Mouse (Mus musculus): ENCODE results near the gene Col12a1. TPM values are rescaled to one million over a fixed set of nuclear protein-coding genes. Genes with fewer than 3 reads are reported as not detected.
"Not testable (repeated sequence)": the region's sequence is repeated elsewhere in the genome, so short reads cannot be mapped to it uniquely, and the experiment has no call there.

The Col12a1 gene
- polyA plus RNA-seq, 1 experiment from 2014 or later = 15.0 TPM

DNA sequence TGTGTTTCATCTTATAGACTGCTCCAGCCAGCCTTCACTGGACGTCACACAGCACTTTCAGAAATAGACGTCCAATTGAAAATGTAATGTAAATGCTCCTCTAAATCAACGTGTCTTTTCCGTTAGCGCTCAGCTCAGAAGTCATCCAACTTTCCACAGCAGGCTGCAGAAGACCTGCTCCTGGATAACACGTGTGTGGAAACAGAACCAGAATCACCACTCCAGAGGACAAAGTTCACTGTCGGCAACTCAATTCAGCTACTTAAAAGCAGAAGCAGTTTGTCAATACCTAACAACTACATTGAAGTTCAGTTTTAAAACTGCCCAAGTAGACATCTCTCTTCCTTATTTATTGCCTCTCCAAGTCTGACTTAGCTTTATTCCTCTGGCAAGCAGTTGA lies 29.3 kb downstream of the Col12a1 start:
- H3K27me3 ChIP-seq = no peaks in the 10 kb centered on the region
- no peak overlapping the region for H3K27ac ChIP-seq
- no peak overlapping the region for H3K4me2 ChIP-seq
- H3K9ac ChIP-seq = no peak overlapping the region
- no peaks in the 10 kb centered on the region for H3K4me1 ChIP-seq (replicated peaks)
- no peaks in the 10 kb centered on the region for H3K36me3 ChIP-seq
- H3K9me3 ChIP-seq (replicated peaks) = no peaks in the 10 kb centered on the region
- ATAC-seq (replicated peaks; ENCODE audit: insufficient number of reproducible peaks, insufficient read depth, low FRiP score, low read depth) = no peak
- no peak overlapping the region for H3K4me3 ChIP-seq
- 45% methylated on average over 7 of the region's 7 CpGs for WGBS

- Histone ChIP-seq H3K4me1 (replicated peaks) (no peaks in the 10 kb centered on the region), H3K36me3 (no peaks in the 10 kb centered on the region), H3K27ac (no peak overlapping the region), H3K9me3 (replicated peaks) (no peaks in the 10 kb centered on the region), H3K4me3 (no peak overlapping the region), H3K9ac (no peak overlapping the region), H3K27me3 (no peaks in the 10 kb centered on the region), H3K4me2 (no peak overlapping the region)
- WGBS = 17% methylated on average over 3 of the region's 3 CpGs
- no peak for ATAC-seq (replicated peaks; ENCODE audit: insufficient number of reproducible peaks, insufficient read depth, low FRiP score, low read depth)
Observed at GRCm38 (mm10) chr9:79687227-79687626, 31.4 kb downstream of the Col12a1 start.

- H3K36me3 ChIP-seq = no peaks in the 10 kb centered on the region
- H3K27me3 ChIP-seq = no peaks in the 10 kb centered on the region
- H3K4me2 ChIP-seq = no peak overlapping the region
- H3K9ac ChIP-seq = no peak overlapping the region
- H3K27ac ChIP-seq = no peak overlapping the region
- ATAC-seq (replicated peaks; ENCODE audit: insufficient number of reproducible peaks, insufficient read depth, low FRiP score, low read depth) = no peak
- no peaks in the 10 kb centered on the region for H3K9me3 ChIP-seq (replicated peaks)
- H3K4me1 ChIP-seq (replicated peaks) = peaks cover 3% of the 10 kb centered on the region; the same call in 1 of the 2 replicates
- WGBS = 63% methylated on average over 1 of the region's 1 CpGs
- H3K4me3 ChIP-seq = no peak overlapping the region
Observed at GRCm38 (mm10) chr9:79686049-79686448, 32.6 kb downstream of the Col12a1 start.

- peak; percentile 47; the same call in 1 of the 2 replicates for ATAC-seq (replicated peaks; ENCODE audit: insufficient number of reproducible peaks, insufficient read depth, low FRiP score, low read depth)
- peaks cover 8% of the 10 kb centered on the region for H3K4me1 ChIP-seq (replicated peaks)
- peak overlapping the region; percentile 65 for H3K27ac ChIP-seq
- H3K4me3 ChIP-seq = no peak overlapping the region
- 28% methylated on average over 4 of the region's 4 CpGs for WGBS
- no peaks in the 10 kb centered on the region for H3K36me3 ChIP-seq
- no peak overlapping the region for H3K4me2 ChIP-seq
- no peaks in the 10 kb centered on the region for H3K9me3 ChIP-seq (replicated peaks)
- H3K9ac ChIP-seq = no peak overlapping the region
- H3K27me3 ChIP-seq = no peaks in the 10 kb centered on the region
Observed at GRCm38 (mm10) chr9:79680453-79681240, 38.0 kb downstream of the Col12a1 start.

- H3K9ac ChIP-seq; H3K4me2 ChIP-seq; H3K9me3 ChIP-seq (replicated peaks); H3K4me1 ChIP-seq (replicated peaks); H3K27me3 ChIP-seq; H3K27ac ChIP-seq; ATAC-seq (replicated peaks; ENCODE audit: insufficient number of reproducible peaks, insufficient read depth, low FRiP score, low read depth); H3K36me3 ChIP-seq; H3K4me3 ChIP-seq: not testable (repeated sequence)
- 80% methylated on average over 1 of the region's 1 CpGs for WGBS
Observed at GRCm38 (mm10) chr9:79668806-79669205, 49.8 kb downstream of the Col12a1 start.

- H3K4me2 ChIP-seq = no peak overlapping the region
- ATAC-seq (replicated peaks; ENCODE audit: insufficient number of reproducible peaks, insufficient read depth, low FRiP score, low read depth) = no peak
- no peak overlapping the region for H3K27ac ChIP-seq
- 85% methylated on average over 16 of the region's 16 CpGs for WGBS
- no peak overlapping the region for H3K9ac ChIP-seq
- H3K4me1 ChIP-seq (replicated peaks) = peaks cover 3% of the 10 kb centered on the region; the same call in 1 of the 2 replicates
- no peaks in the 10 kb centered on the region for H3K36me3 ChIP-seq
- no peaks in the 10 kb centered on the region for H3K9me3 ChIP-seq (replicated peaks)
- H3K27me3 ChIP-seq = no peaks in the 10 kb centered on the region
- no peak overlapping the region for H3K4me3 ChIP-seq
Observed at GRCm38 (mm10) chr9:79653327-79654150, 65.1 kb downstream of the Col12a1 start.

DNA sequence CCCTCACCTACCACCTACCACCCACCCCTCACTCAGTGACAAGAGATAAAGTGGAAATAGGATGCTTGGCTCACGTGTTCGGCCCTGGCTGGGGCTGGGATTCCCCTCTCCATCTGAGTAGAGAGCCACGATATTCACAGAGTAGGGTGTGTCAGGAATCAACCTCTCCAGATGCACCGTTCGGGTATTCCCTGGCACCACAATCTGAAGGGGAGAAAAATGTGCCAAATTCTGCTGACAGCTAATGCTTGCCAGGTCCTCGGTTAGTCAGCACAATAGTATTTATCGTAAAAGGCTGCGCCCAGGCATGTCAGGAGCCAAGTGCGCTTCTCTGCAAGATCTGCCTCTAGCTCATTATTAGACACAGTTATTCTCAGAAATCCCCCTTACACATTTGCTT lies 70.0 kb downstream of the Col12a1 start:
- Histone ChIP-seq H3K9me3 (replicated peaks) (no peaks in the 10 kb centered on the region), H3K4me1 (replicated peaks) (peaks cover 3% of the 10 kb centered on the region; the same call in 1 of the 2 replicates), H3K27ac (no peak overlapping the region), H3K27me3 (no peaks in the 10 kb centered on the region), H3K4me2 (no peak overlapping the region), H3K36me3 (no peaks in the 10 kb centered on the region), H3K4me3 (no peak overlapping the region), H3K9ac (no peak overlapping the region)
- peak; percentile 39; the same call in 1 of the 2 replicates for ATAC-seq (replicated peaks; ENCODE audit: insufficient number of reproducible peaks, insufficient read depth, low FRiP score, low read depth)
- 44% methylated on average over 9 of the region's 9 CpGs for WGBS

DNA sequence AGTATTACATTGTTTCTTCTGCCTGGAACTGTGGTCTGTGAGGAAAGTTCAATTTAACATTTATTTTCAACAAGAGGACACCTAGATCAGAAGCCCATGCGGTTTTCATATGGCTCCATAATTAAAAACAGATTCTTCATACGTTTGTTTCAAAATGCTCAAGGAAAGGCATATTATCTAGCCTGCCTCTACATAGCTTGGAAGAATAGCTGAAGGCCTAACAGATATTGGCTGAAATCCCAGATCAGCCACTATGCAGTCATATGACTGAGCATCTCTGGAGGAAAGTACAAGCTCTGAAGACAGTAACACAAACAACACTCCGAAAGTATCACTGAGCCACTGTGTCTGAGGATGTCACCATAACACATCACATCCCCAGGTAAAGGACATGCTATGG lies 72.9 kb downstream of the Col12a1 start:
- WGBS = 49% methylated on average over 3 of the region's 3 CpGs
- no peak overlapping the region for H3K9ac ChIP-seq
- H3K36me3 ChIP-seq = no peaks in the 10 kb centered on the region
- H3K4me3 ChIP-seq = no peak overlapping the region
- no peak for ATAC-seq (replicated peaks; ENCODE audit: insufficient number of reproducible peaks, insufficient read depth, low FRiP score, low read depth)
- H3K27ac ChIP-seq = no peak overlapping the region
- H3K27me3 ChIP-seq = no peaks in the 10 kb centered on the region
- no peaks in the 10 kb centered on the region for H3K9me3 ChIP-seq (replicated peaks)
- H3K4me1 ChIP-seq (replicated peaks) = peaks cover 3% of the 10 kb centered on the region; the same call in 1 of the 2 replicates
- H3K4me2 ChIP-seq = no peak overlapping the region

DNA sequence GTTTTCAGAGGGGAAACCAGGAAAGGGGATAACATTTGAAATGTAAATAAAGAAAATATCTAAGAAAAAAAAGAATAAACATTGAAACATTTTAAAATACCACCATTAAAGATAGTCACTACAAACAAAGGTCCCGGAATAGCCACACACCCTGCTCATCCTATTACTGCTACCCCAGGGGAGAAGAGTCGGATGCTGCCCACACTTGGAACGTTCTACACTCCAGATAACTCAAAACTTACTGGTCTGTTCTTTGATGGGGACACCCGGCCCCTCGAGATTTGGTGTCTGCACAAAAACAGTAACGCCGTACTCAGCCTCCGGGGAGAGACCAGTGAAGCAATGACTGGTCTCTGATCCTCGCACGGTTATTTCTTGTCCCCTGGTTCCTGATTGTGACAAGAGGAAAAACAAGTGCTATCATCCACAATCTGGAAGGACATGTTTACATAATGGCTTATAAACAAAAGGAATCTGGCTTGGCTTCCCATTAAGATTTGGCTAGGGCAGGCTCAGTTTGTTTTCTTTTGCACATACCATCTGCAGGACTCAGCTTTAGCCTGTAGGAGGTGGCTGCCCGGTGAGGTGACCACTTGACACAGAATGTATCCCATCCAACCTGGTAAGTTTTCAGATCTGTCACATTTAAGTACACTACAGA lies 79.1 kb downstream of the Col12a1 start:
- H3K27me3 ChIP-seq = no peaks in the 10 kb centered on the region
- H3K36me3 ChIP-seq = no peaks in the 10 kb centered on the region
- no peaks in the 10 kb centered on the region for H3K9me3 ChIP-seq (replicated peaks)
- WGBS = 52% methylated on average over 11 of the region's 11 CpGs
- H3K4me3 ChIP-seq = no peak overlapping the region
- H3K4me2 ChIP-seq = no peak overlapping the region
- H3K4me1 ChIP-seq (replicated peaks) = 0 out of 2 replicates have a peak, but pooled peaks cover 10% of the 10 kb centered on the region
- no peak overlapping the region for H3K27ac ChIP-seq
- no peak for ATAC-seq (replicated peaks; ENCODE audit: insufficient number of reproducible peaks, insufficient read depth, low FRiP score, low read depth)
- no peak overlapping the region for H3K9ac ChIP-seq

GRCm38 (mm10) chr9:79637879-79638278 lies 80.8 kb downstream of the Col12a1 start:
- Histone ChIP-seq H3K4me1 (replicated peaks) (0 out of 2 replicates have a peak, but pooled peaks cover 10% of the 10 kb centered on the region), H3K9ac (no peak overlapping the region), H3K4me2 (0 out of 2 replicates have a peak overlapping the region, but pooled peaks have one; percentile 13), H3K9me3 (replicated peaks) (no peaks in the 10 kb centered on the region), H3K27me3 (no peaks in the 10 kb centered on the region), H3K27ac (peak overlapping the region; percentile 35), H3K36me3 (peaks cover 4% of the 10 kb centered on the region; the same call in 1 of the 2 replicates), H3K4me3 (no peak overlapping the region)
- no peak for ATAC-seq (replicated peaks; ENCODE audit: insufficient number of reproducible peaks, insufficient read depth, low FRiP score, low read depth)
- WGBS = 12% methylated on average over 4 of the region's 4 CpGs

DNA sequence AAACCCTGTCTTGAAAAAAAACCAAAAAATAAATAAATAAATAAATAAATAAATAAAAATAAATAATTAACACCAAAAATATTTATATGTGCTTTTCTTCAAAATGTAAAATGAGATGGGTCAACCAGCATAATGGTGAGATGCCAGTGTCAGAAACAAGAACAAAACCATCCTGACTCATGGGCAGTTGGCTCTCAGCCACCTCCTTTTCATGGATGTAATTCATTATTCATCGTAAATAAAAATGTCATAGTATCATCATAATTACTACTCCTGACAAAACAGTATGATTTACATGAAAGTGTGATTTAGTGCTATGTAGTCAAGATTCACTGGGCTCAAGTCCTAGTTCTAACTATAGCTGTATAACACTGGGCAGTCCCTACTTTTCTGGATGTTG lies 84.6 kb downstream of the Col12a1 start:
- H3K4me2 ChIP-seq = no peak overlapping the region
- no peaks in the 10 kb centered on the region for H3K27me3 ChIP-seq
- no peak overlapping the region for H3K27ac ChIP-seq
- 0 out of 2 replicates have a peak, but pooled peaks cover 10% of the 10 kb centered on the region for H3K4me1 ChIP-seq (replicated peaks)
- H3K9me3 ChIP-seq (replicated peaks) = no peaks in the 10 kb centered on the region
- H3K4me3 ChIP-seq = no peak overlapping the region
- no peak for ATAC-seq (replicated peaks; ENCODE audit: insufficient number of reproducible peaks, insufficient read depth, low FRiP score, low read depth)
- 85% methylated on average over 1 of the region's 1 CpGs for WGBS
- H3K9ac ChIP-seq = no peak overlapping the region
- H3K36me3 ChIP-seq = peaks cover 4% of the 10 kb centered on the region; the same call in 1 of the 2 replicates
